Mouse (Mus musculus): ENCODE results near the gene Acyp1.

The Acyp1 gene

GRCm38 (mm10) chr12:85233376-85234358 is 54.6 kb downstream of the Acyp1 start:
- no peak for DNase-seq (ENCODE audit: extremely low spot score, low spot score)

- DNase-seq (ENCODE audit: extremely low spot score, low spot score) = no peak
Observed at GRCm38 (mm10) chr12:85227876-85228599, 60.2 kb downstream of the Acyp1 start.

GRCm38 (mm10) chr12:85227227-85227626 is 61.0 kb downstream of the Acyp1 start:
- DNase-seq (ENCODE audit: extremely low spot score, low spot score) = no peak
